Mouse (Mus musculus): ENCODE data around the gene Pigp. TPM values are rescaled to one million over a fixed set of nuclear protein-coding genes. Genes with fewer than 3 reads are reported as not detected.

Gene Pigp
- total RNA-seq, 1 experiment from 2014 or later, result 31.3 TPM

DNA sequence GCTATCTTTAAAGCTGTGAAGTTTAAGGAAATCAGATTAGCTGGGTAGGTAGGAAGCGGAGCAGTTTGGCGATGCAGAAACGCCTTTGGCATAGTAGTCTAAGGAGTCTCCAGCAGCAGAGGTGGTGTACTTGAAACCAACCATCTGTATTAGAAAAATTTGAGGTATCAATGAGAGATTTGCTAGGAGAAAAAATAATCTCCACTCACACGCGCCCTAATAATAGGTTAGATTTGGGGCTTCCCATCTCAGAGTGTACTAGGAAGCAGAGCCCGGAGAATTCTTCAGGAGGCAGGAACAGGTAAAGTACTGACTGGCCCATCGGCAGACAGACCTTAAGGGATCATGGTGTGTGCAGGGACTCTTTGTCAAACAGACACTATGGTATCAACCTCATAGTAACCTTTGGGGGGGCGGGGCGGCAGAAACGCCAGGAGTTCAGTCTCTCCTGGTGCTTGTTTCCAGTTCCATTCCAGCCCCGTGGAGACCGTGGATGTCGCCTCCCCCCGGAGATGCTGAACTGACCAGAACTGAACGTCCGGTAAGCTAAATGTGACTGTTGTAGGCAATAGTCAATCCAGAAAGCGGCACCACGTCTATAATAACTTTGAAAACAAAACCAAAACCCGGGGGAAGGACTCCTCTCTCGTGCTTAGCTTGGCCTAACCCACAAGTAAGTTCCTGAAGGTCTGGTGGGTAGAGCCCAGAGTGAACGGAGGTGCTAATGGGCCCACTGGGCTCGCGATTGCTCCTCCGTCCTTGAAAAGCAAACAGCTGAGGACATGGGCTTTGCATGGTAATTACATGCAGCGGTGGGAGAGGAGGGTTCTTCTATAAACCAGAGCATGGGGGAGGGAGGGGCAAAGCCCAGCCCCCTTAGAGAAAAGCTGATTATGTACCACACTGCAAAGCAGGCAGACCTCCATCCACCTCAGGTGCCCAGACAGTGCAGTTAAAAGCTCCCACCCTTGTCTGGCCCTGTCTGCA, 42.5 kb downstream of the Pigp start:
- ATAC-seq (replicated peaks; ENCODE audit: insufficient number of reproducible peaks, low FRiP score, low TSS enrichment, poor library complexity, severe bottlenecking), result 0 out of 2 replicates have a peak, but pooled peaks have one; percentile 21

GRCm38 (mm10) chr16:94327781-94328711, 43.6 kb downstream of the Pigp start, which contains the start of gene Ripply3:
Gene Ripply3, plus strand, starts transcription at chr16:94328420.
- 0 out of 2 replicates have a peak, but pooled peaks have one; percentile 25 for ATAC-seq (replicated peaks; ENCODE audit: insufficient number of reproducible peaks, low FRiP score, low TSS enrichment, poor library complexity, severe bottlenecking)

DNA sequence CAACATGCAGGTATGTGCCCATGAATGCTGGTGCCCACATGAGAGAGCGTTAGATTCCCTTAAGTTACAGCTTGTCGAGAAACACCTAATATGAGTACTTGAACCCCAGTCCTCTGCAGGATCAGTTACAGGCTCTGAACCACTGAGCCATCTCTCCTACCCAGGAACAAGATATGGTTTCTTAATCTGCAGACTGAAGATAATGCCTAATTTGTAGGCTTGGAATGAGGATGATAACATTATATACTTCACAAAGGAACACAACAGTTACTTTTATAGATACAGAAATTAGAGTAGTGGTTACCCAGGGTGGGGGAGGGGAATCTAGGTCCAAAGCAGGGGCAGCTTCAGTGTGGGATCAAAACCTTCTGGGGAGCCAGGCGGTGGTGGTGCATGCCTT, 45.6 kb downstream of the Pigp start:
- no peak for ATAC-seq (replicated peaks; ENCODE audit: insufficient number of reproducible peaks, low FRiP score, low TSS enrichment, poor library complexity, severe bottlenecking)

- no peak for ATAC-seq (replicated peaks; ENCODE audit: insufficient number of reproducible peaks, low FRiP score, low TSS enrichment, poor library complexity, severe bottlenecking)
Measured at GRCm38 (mm10) chr16:94323681-94324080, 48.0 kb downstream of the Pigp start.

DNA sequence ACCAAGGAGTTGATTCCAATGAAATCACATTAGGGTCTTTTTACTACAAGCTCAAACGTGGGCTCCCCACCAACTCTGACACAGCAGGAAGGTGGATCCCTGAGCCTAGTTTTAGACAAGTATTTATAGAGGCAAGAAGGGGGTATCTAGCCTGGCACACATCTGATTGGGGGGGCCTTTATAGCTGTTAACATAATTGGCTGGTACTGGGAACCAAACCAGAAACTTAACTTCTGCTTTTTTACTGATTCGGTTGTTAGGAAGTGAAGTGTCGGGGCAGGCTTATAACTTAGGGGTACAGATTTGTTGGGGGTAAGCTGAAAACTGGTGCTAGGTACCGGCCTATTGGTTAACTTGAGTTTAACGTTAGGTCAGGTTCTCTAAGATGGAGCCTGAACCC, 51.4 kb downstream of the Pigp start:
- no peak for ATAC-seq (replicated peaks; ENCODE audit: insufficient number of reproducible peaks, low FRiP score, low TSS enrichment, poor library complexity, severe bottlenecking)

DNA sequence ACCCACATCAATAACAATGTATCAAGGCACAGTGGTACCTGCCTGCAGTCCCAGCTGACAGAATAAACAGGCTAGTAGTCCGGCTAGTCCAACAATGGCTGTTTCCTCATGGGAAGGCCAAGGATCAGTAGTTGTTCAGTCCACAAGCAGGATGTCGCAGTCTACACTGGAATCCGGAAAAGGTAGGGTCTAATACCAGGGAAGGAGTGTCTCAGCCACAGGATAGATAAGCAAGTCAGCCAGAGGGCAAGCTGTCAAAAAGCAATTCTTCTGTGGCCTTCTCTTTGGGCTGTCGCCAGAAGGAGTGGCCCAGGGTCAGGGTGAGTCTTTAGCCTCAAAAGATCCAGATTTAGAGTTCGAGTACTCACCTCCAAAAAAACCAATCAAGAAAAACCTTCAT, 53.9 kb downstream of the Pigp start:
- no peak for ATAC-seq (replicated peaks; ENCODE audit: insufficient number of reproducible peaks, low FRiP score, low TSS enrichment, poor library complexity, severe bottlenecking)

DNA sequence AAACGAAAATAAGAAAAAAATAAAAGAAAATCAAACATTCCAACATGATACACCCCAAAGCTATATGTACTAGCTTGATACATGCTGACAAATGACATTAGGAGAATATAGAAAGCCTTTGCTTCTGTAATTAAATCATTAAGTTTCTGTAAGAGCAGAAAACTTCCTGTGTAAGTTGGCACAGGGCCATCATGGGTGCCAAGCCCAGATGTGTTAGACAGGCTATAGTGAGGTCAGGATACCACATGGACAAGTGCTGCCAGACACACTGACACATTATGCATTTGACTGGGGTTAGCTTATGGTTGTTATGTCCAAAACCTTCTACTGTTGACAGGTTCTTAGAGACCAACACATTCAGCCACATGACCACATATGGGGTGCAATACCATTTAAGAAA, 56.4 kb downstream of the Pigp start:
- no peak for ATAC-seq (replicated peaks; ENCODE audit: insufficient number of reproducible peaks, low FRiP score, low TSS enrichment, poor library complexity, severe bottlenecking)

- no peak for ATAC-seq (replicated peaks; ENCODE audit: insufficient number of reproducible peaks, low FRiP score, low TSS enrichment, poor library complexity, severe bottlenecking)
Measured at GRCm38 (mm10) chr16:94314626-94315025, 57.0 kb downstream of the Pigp start.

DNA sequence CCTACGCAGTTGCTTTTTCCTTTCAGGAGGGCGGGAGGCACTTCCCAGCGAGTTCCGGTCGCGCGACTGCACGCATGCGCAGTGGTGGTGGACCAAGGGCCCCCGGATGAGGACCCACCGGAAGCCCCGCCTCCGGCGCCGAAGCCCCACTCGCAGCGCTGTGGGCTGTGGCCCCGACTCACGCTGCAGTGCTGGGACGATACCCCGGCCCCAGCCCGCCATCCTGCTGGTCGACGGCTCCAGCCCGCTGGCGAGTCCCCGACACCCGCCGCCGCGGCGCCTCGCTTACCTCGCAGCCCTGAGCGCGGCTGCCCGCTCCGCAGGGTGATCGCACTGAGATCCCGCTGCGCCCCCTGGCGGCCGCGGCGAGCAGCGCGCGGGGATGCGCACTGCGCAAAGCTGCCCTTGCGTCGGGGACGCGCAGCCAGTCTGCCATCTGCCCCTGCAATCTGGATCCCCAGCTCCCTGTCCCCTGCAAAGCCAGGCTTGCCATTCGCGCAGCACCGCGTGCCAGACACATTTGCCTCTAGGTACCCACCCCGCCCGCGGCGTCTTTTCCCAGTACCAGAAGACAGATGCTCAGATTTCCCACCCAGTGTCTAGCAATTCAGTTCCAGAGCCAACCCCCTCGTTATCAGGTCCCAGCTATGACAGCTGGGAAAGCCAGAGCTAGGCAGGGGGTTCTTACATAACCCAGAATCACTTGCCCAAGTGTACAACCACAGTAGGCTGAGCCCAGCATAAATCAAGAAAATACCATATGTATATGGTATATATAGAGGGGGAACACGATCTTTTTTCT, 58.2 kb downstream of the Pigp start, which contains the start of gene Hlcs:
Hlcs (minus strand) TSS at position 343 of the 802 bp plus-strand sequence.
- peak; percentile 76 for ATAC-seq (replicated peaks; ENCODE audit: insufficient number of reproducible peaks, low FRiP score, low TSS enrichment, poor library complexity, severe bottlenecking)

DNA sequence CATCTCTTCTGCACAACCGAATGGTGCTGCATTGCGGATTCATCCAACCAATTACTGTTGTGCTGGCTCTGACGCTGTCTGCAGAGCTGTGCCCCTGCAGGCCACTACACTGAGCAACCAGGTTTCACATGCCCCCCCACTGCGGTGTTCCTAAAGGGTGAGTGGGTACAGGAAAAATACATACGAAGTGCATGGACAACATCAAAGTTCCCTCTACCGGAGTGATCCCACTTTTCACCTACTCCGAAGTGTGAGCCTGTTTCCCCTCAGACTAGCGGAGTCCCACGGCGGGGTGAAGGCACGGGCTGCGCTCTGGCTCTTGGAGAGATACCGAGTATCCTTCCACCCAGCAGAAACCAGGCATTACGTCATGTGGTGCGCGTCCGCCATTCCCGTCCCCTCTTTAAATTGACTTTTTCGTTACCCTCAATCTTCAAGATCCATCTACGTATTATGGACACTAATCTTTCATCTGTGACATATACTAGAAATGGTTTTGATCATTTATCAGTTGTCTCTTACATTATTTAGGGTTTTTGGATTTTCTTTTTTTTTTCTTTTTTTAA, 58.9 kb downstream of the Pigp start:
- ATAC-seq (replicated peaks; ENCODE audit: insufficient number of reproducible peaks, low FRiP score, low TSS enrichment, poor library complexity, severe bottlenecking), result peak; percentile 72

DNA sequence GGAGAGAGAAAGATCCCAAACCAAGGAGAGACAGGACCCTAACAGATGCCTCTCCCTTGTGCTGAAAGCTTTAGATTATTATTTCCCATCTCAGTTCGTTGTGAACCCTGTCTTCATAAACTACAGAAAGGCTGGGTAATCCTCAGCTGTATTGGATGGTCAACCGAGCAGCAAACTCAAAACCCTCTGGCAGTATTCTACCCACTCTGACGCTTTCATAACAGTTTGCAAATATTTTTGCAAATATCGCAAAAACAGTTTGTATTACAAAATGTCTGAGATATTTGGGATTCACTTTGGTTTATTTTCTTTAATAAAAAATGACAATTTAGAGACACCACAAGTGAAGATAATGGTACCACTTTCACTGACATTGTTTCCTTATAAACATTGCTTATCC, 59.7 kb downstream of the Pigp start:
- no peak for ATAC-seq (replicated peaks; ENCODE audit: insufficient number of reproducible peaks, low FRiP score, low TSS enrichment, poor library complexity, severe bottlenecking)

DNA sequence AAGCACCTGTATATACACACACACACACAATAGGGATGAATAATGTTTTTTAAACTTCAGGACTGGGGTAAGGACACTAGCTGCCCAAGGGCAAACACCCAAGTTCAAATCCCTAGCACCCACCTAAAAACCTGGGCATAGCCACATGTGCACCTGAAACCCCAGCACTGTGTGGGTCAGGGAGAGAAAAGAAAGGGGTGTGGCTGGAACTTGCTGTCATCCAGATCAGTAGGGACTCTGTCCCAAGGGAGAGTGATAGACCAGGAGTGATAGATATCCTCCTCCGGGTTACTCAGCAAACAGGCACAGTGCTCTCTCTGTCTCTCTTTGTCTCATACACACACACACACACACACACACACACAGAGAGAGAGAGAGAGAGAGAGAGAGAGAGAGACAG, 60.2 kb downstream of the Pigp start:
- no peak for ATAC-seq (replicated peaks; ENCODE audit: insufficient number of reproducible peaks, low FRiP score, low TSS enrichment, poor library complexity, severe bottlenecking)

DNA sequence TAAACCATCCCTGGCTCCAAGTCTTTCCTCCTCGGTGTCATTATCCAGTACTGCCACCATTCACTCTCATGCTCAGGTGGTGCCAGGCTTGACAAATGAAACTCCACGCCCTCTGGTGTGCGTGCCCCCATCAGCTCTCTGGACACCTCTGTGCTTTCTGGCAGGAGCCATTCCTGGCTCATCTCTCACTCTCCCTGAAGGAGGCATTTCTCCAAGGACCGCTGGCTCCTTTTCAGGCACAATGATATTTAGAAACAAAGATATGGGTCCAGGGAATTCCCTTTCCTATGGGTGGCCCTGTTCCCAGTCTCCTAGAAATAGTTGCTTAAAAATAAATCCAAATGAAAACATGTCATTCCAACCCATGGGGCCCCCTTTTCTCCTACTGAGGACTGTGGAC, 62.6 kb downstream of the Pigp start:
- ATAC-seq (replicated peaks; ENCODE audit: insufficient number of reproducible peaks, low FRiP score, low TSS enrichment, poor library complexity, severe bottlenecking), result no peak

Other genes with a start within 250 kb of the Pigp start
- gene Hlcs, start 58.3 kb downstream of the Pigp start, total RNA-seq (2017), result 21.4 to 41.3 TPM (median 32.1 TPM) in 3 replicates
- not detected in 3 replicates for gene Ripply3, start 43.4 kb downstream of the Pigp start, total RNA-seq (2017)
- gene Ttc3, start 1.2 kb downstream of the Pigp start, total RNA-seq (2017), result 23.5 to 99.5 TPM (median 37.3 TPM) in 3 replicates
- gene Vps26c, start 155.0 kb upstream of the Pigp start, total RNA-seq (2017), result 27.9 to 44.3 TPM (median 39.2 TPM) in 3 replicates
- 87.6 to 107 TPM (median 95.1 TPM) in 3 replicates for gene Dyrk1a, start 198.2 kb upstream of the Pigp start, total RNA-seq (2017)